Mouse (Mus musculus): ENCODE results near the gene Olfr53.

DNA sequence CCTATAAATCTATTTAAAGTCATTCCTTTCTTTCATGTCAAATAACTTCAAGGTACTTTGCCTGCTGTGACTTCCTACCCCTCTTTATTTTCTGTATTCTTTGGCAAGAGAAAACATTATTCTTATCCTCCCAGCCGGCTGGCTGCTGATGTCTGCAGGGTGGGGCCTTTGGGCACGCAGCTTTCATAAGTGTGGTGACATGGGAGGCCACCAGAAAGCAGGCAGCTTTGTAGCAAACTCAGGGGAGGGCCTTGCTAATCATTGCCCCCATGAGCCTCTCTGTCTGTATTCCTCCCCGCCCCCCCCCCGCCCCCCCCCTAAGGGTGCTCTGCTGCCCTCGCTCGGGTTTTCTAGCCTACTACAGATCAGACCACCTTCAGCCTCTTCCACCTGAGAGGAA is 29.6 kb downstream of the Olfr53 start:
- TF ChIP-seq CTCF (IDR thresholded peaks at IDR 0.05): no peak
- TF ChIP-seq EP300 (IDR thresholded peaks at IDR 0.05): no peak
